Mouse (Mus musculus) adrenal gland, postnatal 36 days (tissue): ENCODE data around the gene Esr2. TPM values are rescaled to one million over a fixed set of nuclear protein-coding genes. Genes with fewer than 3 reads are reported as not detected.
A peak's percentile ranks its signal among the peaks of the same experiment; 100 is the strongest.
"Not testable (repeated sequence)": the region's sequence is repeated elsewhere in the genome, so short reads cannot be mapped to it uniquely, and the experiment has no call there.

Source experiments
- DNase-seq, 2 experiments: peaks; one replicate each; pipeline ENCODE4 v3.0.0; 2021; ENCODE audit warnings: mixed read lengths in 1 of 2
- long read RNA-seq, 2 experiments: library from polyadenylated mRNA; stranded (forward); transcript quantifications; one replicate each; pipeline ENCODE4 v2.0.0; 2021; ENCODE audit warnings: borderline sequencing depth in 2 of 2
- total RNA-seq, 2 experiments: library from RNA; stranded (reverse); gene quantifications; 2 replicates each; pipeline ENCODE4 v1.2.3; 2021

Esr2 gene
- not detected for total RNA-seq
- long read RNA-seq, experiment 1: 0 reads
- long read RNA-seq, experiment 2: 0 reads

GRCm38 (mm10) chr12:76177000-76177863 lies at the start of gene Esr2:
Gene Esr2, minus strand, starts transcription at chr12:76177259.
- DNase-seq: peak; percentile 35 to 44

DNA sequence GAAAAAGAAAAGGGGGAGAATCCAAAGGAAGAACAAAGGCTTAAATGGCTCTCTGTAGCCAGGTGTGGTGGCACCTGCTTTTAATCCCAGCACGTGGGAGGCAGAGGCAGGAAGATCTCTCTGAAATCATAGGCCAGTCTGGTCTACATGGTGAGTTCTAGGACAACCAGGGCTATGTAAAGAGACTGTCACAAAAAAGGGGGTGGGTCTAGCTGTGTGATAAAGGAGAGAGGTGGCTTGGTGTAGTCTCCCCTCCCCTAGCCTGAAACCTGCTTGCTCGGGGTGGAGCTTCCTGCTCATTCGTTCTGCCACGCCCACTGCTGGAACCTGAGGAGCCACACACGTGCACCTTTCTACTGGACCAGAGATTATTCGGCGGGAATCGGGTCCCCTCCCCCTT lies 45.0 kb upstream of the Esr2 start:
- not testable (repeated sequence) for DNase-seq

DNA sequence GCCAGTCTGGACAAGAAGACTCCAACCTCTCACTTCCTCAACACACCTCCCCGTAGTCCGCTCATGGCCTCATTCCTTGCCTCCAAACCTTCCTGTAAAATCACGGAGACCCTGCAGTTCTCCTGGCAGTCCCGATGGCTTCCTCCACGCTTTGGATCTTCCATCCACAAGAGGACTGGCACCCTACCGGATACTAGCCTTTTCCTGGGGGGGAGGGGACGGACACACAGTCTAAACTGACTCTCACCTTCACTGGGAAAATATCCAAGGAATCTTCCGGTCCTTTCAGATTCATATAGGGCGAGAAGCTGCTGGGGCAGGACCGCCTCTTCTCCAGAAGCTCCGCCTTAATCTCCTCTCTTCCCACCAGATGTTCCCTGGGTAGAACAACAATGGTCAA lies 39.7 kb upstream of the Esr2 start:
- no peak for DNase-seq

DNA sequence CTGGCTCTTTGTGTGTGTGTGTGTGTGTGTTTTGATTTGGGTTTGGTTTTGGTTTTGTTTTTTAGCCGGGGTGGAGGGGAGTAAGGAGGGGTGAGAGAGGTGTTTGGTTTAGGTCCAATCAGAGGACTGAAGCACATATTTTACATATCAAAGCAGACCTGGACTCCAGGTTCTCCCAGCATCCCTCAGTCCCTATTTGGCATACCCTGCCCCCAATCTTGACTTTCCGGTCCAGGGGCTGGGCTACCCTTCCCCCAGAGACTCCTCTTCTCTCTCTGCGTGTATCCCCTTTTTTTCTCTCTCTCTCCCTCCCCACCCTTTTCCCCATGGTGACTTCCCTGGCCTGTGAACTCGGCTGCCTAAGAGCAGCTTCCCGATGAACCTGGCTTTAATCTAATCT lies 38.1 kb upstream of the Esr2 start:
- no peak for DNase-seq

DNA sequence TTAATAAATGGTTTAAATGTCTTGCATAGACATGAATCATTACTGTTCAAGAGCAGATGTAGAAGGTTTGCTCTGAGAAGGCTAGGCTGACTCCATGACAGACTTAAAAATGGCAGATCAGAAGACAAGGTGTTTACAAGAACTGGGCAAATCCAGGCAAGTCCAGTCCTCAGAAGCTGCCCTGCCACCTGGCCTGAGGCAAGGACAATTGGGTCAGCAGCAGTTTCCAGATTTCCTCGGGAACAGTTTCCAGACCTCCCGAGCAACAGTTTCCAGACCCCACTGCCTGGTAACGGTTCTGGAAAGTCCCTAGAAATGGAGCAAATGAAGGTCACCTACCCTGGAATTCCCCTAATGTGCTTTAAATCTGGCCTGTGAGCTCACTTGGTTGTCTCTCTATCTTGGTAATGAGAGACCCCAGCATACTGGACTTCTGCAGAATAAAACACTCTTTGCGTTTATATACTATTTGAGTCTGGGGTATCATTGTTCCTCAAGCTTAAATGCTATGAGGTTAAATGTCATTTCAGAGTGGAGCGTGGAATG lies 32.4 kb upstream of the Esr2 start:
- no peak for DNase-seq

DNA sequence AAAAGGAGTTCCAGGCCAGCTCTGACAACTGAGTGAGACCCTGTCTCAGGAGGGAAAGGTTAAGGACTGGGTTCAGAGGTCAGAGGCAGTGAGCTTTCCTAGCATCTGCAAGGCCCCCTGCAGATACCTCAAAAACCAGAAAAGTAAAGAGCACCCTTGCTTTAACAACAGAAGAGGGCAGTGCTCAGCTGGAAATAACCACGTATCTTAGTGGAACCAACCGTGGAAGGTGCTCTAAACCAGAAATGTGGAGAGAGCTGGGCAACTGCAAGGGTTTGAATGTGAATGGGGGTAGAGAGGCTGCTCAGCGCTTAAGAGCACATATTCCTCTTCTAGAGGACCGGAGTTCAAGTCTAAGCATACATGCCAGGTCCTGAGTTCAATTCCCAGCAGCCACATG lies 23.3 kb upstream of the Esr2 start:
- no peak for DNase-seq

GRCm38 (mm10) chr12:76197071-76197470 lies 20.0 kb upstream of the Esr2 start:
- no peak for DNase-seq

- DNase-seq: peak; percentile 62 to 66
Observed at GRCm38 (mm10) chr12:76196709-76197054, 19.6 kb upstream of the Esr2 start.

DNA sequence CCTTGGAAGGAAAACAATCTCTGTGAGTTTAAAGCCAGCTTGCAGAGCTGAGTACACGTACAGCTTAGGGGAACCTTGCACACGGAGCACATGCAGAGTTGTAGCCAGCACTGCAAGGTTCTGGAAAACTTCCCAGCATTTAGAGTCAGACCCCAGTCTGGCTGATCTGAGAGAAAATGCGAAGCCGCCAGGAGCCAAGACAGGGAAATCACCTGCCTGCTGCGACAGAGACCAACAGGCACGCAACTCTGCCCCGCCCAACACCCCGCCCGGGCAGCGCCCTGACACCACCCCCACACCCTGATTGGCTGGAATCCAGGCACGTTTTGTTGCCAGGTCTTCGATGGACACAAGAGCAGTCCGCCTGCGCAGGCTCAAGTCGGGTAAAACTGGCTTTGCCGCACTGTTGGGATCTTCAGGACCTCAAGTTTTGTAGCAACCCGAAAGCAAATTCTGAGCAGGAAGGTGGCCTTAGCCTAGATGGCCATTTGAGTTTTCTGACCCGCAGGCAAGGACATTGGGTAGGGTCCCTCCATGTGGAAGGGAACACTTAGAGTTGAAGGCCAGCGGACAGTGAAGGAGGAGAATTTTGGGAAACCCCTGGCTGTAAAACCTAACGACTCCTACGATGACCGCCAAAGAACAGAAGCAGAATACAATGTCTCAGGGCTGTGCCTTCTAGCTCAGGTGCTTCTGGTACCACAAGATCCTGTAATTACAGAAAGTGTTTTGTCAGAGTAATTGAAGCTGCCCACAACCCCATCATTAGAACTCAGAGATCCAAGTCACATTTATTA lies 19.1 kb upstream of the Esr2 start:
- DNase-seq: peak; percentile 91 to 93

DNA sequence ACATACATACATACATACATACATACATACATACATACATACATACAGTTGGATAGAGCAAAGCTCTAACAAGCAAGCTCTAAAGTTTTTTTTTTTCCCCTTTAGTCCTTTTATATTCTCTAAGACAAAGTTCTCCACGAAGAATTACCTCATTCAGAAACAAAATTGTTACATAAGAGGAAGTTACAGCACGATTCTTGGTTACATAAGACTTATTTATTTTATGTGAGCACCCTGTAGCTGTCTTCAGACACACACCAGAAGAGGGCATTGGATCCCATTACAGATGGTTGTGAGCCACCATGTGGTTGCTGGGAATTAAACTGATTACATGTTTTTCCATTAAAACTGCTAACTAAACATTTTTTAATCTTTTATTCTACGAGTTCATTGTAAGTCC lies 17.5 kb upstream of the Esr2 start:
- DNase-seq: no peak

DNA sequence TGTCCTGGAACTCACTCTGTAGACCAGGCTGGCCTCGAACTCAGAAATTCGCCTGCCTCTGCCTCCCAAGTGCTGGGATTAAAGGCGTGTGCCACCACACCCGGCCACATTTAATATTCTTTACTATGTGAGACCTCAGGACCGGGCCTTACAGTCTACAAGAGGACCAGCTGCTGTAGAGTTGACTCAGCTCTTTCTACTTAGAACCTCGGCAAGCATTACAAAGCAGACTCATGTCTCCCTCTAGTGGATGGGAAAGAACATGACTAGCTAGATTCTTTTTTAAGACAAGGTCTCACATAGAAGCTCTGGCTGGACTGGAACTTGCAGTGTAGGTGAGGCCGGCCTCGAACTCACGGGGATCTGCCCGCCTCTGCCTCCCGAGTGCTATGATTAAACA lies 13.9 kb upstream of the Esr2 start:
- peak in 1 of 2 experiments; percentile 25 for DNase-seq

DNA sequence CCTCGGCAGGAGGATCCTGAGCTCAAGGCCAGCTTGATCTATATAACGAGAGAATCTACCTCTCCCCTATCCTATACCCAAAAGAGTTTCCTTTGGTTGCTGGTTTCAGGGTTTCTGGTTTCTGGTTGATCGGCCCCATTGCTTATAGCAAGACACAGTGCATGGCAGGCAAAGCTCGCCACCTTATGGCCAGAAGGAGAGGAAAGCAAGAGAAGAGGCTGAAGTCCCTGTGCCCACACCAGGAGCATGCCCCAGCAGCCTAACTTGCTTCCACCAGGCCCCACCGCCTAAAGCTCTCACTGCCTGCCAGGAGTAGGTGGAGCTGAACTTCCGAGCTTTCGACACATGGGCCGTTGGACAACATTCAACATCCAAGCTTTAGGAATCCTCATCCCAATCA lies 10.8 kb upstream of the Esr2 start:
- peak; percentile 29 to 38 for DNase-seq

GRCm38 (mm10) chr12:76186473-76186872 lies 9.4 kb upstream of the Esr2 start:
- no peak for DNase-seq

DNA sequence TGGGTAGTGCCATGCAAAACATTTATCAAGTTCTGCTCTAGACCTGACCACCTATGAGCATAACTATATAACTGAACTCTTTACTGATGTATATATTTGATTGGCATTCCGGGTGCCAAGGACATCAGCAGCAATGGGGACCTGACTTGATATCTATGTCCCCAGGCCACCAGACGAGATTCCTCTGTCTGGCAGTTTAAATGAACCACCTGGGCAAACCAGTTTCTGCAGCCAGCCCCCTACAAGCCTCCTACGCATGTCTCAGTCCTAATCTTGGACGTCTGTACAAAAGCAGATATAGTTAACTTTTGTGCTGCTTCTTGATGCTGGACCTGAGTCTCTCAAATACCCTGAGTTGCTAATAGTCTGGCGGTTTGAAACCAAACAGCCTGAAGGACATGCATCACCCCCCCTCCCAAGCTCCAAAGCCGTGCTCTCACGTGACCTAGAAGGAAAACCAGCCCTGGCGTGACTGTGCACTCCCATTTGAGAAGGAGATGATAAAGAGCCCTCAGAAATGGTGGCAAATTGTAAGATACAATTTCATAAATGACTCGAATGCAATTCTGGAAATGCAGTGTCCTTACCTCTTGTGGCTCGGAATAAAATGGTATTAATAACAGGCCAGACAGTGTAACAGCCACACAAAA lies 8.2 kb upstream of the Esr2 start:
- DNase-seq: no peak

DNA sequence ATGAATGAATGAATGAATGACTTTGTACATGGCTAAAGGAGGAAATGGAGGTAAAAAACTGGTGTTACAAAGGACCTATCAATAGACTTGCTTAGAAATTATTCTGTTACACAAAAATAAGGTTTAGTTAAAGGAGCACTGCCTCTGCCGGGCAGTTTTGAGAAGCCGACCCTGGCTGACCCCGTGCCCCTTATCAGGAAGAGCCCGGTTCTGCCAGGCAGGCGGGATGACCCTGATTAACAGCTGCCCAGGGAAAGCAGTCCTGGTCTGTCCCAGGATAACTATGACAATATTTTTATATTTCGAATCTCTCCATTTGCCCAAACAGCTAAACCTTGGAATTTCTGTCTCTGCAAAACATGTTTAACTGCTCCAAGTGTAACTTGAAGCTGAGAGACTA lies 7.2 kb upstream of the Esr2 start:
- no peak for DNase-seq

DNA sequence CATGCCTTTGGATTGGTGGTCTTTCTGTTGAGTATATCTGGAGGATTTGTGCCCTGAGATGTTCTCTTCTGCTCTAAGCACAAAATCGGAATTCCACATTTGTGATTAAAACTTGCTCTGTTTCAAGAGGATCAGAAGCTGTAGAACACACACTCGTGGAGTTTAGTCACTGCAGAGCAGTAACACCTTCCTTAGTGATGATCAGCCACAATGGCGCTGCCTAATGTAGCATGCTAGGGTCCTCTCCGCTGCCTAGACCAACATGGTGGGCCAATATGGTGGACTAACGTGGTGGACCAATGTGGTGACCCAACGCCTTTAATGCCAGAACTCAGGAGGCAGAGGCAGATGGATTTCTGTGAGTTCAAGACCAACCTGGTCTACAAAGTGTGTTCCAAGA lies 5.8 kb upstream of the Esr2 start:
- DNase-seq: no peak

GRCm38 (mm10) chr12:76181471-76181870 lies 4.4 kb upstream of the Esr2 start:
- DNase-seq: no peak

GRCm38 (mm10) chr12:76180442-76180841 lies 3.4 kb upstream of the Esr2 start:
- no peak for DNase-seq

DNA sequence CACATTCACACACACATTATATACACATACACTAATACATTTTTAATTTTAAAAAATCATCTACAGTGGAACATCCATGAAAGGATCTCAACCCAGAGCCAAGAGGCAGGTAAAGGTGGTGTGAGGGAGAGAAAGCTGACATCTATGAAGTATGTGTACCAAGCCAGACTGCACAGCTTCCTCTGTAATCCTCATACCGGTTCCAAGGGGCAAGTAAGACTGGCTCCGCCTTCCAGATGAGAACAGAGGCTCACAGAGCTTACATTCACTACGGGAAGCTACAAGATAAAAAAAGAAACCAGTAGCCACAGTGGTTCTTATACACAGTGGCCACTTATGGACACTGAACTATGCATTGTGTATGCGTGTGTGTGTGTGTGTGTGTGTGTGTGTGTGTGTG lies 2.5 kb upstream of the Esr2 start:
- no peak for DNase-seq

DNA sequence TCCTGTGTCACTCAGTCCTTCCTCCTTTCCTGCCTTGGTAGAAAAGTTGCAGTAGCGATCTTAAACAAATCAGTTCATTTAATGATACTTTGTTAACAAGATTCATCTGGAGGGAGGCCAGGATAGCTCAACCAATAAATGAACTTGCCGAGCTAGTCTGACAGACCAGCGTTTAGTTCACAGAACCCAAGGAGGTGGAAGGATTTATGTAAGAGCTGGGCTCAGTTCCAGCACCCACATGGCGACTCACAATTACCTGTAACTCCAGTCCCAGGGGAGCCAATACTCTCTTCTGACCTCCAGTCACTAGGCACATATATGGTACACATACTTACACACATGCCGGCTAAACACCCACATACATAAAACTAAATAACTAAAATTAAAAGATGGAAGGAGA lies 2.0 kb upstream of the Esr2 start:
- DNase-seq: peak in 1 of 2 experiments; percentile 23

DNA sequence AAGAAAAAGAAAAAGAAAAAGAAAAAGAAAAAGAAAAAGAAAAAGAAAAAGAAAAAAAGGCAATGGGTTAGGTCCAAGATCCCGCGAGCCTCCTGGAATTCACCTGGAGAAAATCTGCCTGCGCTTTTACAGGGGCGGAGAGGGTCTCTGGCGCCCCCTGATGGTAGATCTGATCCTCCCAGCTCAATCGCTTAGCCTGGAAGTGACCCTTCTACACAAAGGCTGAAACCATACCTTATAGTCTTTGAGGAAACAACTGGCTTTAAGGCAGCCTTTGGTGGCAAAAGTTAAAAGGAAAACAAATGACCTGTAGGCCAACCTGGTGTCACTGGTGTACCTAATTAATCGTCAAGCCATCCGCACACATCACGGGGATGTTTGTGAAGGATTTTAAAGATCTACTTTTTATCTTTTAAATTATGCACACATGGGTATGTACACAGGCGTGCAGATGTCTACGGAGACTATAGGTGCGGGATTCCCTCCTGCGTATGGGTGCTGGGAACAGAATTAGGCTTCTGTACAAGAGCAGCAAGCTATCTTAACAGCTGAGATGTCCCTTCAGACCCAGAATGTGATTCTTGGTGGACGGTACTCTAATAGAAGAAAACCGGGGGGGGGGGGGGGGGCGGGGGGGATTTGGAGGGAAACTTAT lies 932 bp upstream of the Esr2 start:
- peak; percentile 70 to 85 for DNase-seq

GRCm38 (mm10) chr12:76165641-76166040 lies 11.4 kb downstream of the Esr2 start:
- no peak for DNase-seq
